29 mouse cellular contexts compared by ENCODE assay signal in the genomic region with DNA sequence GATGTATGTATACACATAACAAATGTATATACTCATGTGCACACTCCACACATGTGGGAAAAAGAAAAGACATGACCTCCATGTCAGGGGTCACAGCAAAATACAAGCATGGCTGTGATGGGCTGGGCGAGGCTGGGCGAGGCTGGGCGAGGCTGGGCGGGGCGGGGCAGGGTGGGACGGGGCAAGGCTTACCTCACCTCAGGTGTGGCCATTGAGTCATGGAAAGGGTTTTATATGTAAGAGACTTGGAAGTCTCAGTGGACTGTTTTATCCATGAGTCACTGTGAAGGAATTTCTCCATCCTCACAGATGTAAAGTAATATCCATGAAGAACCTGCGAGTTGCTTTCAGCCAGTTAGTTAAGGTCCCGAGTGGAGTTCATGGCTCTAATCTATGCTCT. TPM values are rescaled to one million over a fixed set of nuclear protein-coding genes. Genes with fewer than 3 reads are reported as not detected.
DNase-seq lines count a peak whose midpoint lies in the region; ATAC-seq and TF ChIP-seq lines count a peak whose summit lies in the region.
"Had no signal": no experiment of that assay in that cellular context is flagged by ENCODE, and none has a peak within 500 bp of the region (broad histone marks: within the 10 kb centered on the region; RNA-seq: fewer than 3 reads in every experiment).

No protein-coding gene starts in this region.

- peaks cover 10% of the 10 kb centered on the region for H3K36me3 ChIP-seq in embryonic facial prominence, embryonic 14.5 days (ENCODE audit: control insufficient read depth, insufficient read depth, low read length)
- peaks cover 38% of the 10 kb centered on the region for H3K36me3 ChIP-seq in embryonic facial prominence, embryonic 10.5 days (replicated peaks)
- H3K36me3 ChIP-seq in myocyte (ENCODE audit: control insufficient read depth, insufficient read depth), result no peaks in the 10 kb centered on the region

- H3K9me3 ChIP-seq in embryonic facial prominence, embryonic 14.5 days (ENCODE audit: control insufficient read depth, low read length), result no peaks in the 10 kb centered on the region
- no peaks in the 10 kb centered on the region for H3K9me3 ChIP-seq in embryonic facial prominence, embryonic 10.5 days
- H3K9me3 ChIP-seq: heart, embryonic 10.5 days; heart, embryonic 15.5 days; hindbrain, embryonic 12.5 days; limb, embryonic 15.5 days; midbrain, embryonic 10.5 days; midbrain, embryonic 15.5 days; neural tube, embryonic 12.5 days had no signal

- H3K27me3 ChIP-seq in embryonic facial prominence, embryonic 14.5 days (replicated peaks; ENCODE audit: control insufficient read depth, insufficient read depth, low read length), result no peaks in the 10 kb centered on the region
- H3K27me3 ChIP-seq in embryonic facial prominence, embryonic 10.5 days (replicated peaks; ENCODE audit: low read depth, poor library complexity, severe bottlenecking), result no peaks in the 10 kb centered on the region
- H3K27me3 ChIP-seq in myocyte (ENCODE audit: control insufficient read depth, insufficient read depth, insufficient read length), result no peaks in the 10 kb centered on the region
- H3K27me3 ChIP-seq: heart, embryonic 15.5 days; hindbrain, embryonic 12.5 days; limb, embryonic 15.5 days; midbrain, embryonic 15.5 days; neural tube, embryonic 12.5 days had no signal

- no peak overlapping the region for H3K4me2 ChIP-seq in embryonic facial prominence, embryonic 14.5 days (ENCODE audit: low read depth, low read length)
- peak overlapping the region; percentile 49 for H3K4me2 ChIP-seq in myocyte (ENCODE audit: low read depth)
- H3K4me2 ChIP-seq: heart, embryonic 15.5 days; hindbrain, embryonic 12.5 days; limb, embryonic 15.5 days; midbrain, embryonic 15.5 days; neural tube, embryonic 12.5 days had no signal

- no peak overlapping the region for H3ac ChIP-seq in myocyte (ENCODE audit: control insufficient read depth, insufficient read length)

- no peak for ATAC-seq in embryonic facial prominence, embryonic 14.5 days (ENCODE audit: low read depth)
- ATAC-seq: CD4-positive, CD25-positive, alpha-beta regulatory T cell, adult 4 months; forebrain, embryonic 14.5 days; hindbrain, postnatal 0 days; midbrain, embryonic 15.5 days had no signal

- peak; percentile 15 for DNase-seq in embryonic facial prominence, embryonic 14.5 days (ENCODE audit: low spot score)
- no peak for DNase-seq in embryonic facial prominence, embryonic 10.5 days (ENCODE audit: low spot score)
- peak; percentile 40 for DNase-seq in ZHBTc4 (ENCODE audit: low read depth, low spot score)
- DNase-seq in cerebellum, adult 8-10 months, result no peak
- DNase-seq in lung, postnatal 25 days (ENCODE audit: low spot score), result no peak
- no peak for DNase-seq in cerebellum, adult 11 months
- DNase-seq: adrenal gland, postnatal 14 days; cerebellum, adult 18-20 months; cerebellum, postnatal 14 days; gastrocnemius, postnatal 25 days; heart, adult 11 months; kidney, adult 18-20 months; kidney, postnatal 36 days; lung, adult 2 months; lung, postnatal 14 days; right cerebral cortex, postnatal 4 days had no signal

- H3K79me2 ChIP-seq in myocyte (ENCODE audit: control insufficient read depth, insufficient read depth), result no peaks in the 10 kb centered on the region

- no peak overlapping the region for H3K27ac ChIP-seq in embryonic facial prominence, embryonic 14.5 days (replicated peaks; ENCODE audit: low read depth, low read length)
- H3K27ac ChIP-seq in embryonic facial prominence, embryonic 10.5 days (replicated peaks), result no peak overlapping the region
- H3K27ac ChIP-seq: heart, embryonic 10.5 days; heart, embryonic 15.5 days; hindbrain, embryonic 12.5 days; hindbrain, postnatal 0 days; layer of hippocampus, adult 2 months; limb, embryonic 15.5 days; liver, embryonic 14.5 days; midbrain, embryonic 10.5 days; midbrain, embryonic 15.5 days; neural tube, embryonic 12.5 days had no signal

- H3K9ac ChIP-seq in embryonic facial prominence, embryonic 14.5 days (ENCODE audit: low read depth, low read length), result no peak overlapping the region
- H3K9ac ChIP-seq: heart, embryonic 15.5 days; hindbrain, embryonic 12.5 days; limb, embryonic 15.5 days; liver, embryonic 14.5 days; midbrain, embryonic 15.5 days; neural tube, embryonic 12.5 days had no signal

- TF ChIP-seq POLR2A in myocyte (IDR thresholded peaks at IDR 0.05; ENCODE audit: insufficient read length, low read depth), result no peak

- no peak overlapping the region for H3K4me3 ChIP-seq in embryonic facial prominence, embryonic 14.5 days (ENCODE audit: low read depth, low read length)
- no peak overlapping the region for H3K4me3 ChIP-seq in embryonic facial prominence, embryonic 10.5 days
- no peak overlapping the region for H3K4me3 ChIP-seq in myocyte
- H3K4me3 ChIP-seq: heart, embryonic 10.5 days; heart, embryonic 15.5 days; hindbrain, embryonic 12.5 days; layer of hippocampus, adult 2 months; limb, embryonic 15.5 days; midbrain, embryonic 10.5 days; midbrain, embryonic 15.5 days; neural tube, embryonic 12.5 days had no signal

- no peaks in the 10 kb centered on the region for H3K4me1 ChIP-seq in embryonic facial prominence, embryonic 14.5 days (ENCODE audit: control insufficient read depth, insufficient read depth, low read length)
- no peaks in the 10 kb centered on the region for H3K4me1 ChIP-seq in embryonic facial prominence, embryonic 10.5 days
- H3K4me1 ChIP-seq: heart, embryonic 10.5 days; heart, embryonic 15.5 days; hindbrain, embryonic 12.5 days; limb, embryonic 15.5 days; midbrain, embryonic 10.5 days; midbrain, embryonic 15.5 days; neural tube, embryonic 12.5 days had no signal

- 78% methylated on average over 8 of the region's 8 CpGs for WGBS in embryonic facial prominence, embryonic 14.5 days
- 96% methylated on average over 8 of the region's 8 CpGs for WGBS in embryonic facial prominence, embryonic 10.5 days

TF ChIP-seq in myocyte, 11 proteins besides CTCF, POLR2A, EP300 and RAD21:
- TF ChIP-seq SRF (IDR thresholded peaks at IDR 0.05; ENCODE audit: control insufficient read depth, insufficient read length, low read depth) (no peak), REST (IDR thresholded peaks at IDR 0.05; ENCODE audit: insufficient read depth, insufficient read length) (no peak), MYOG (IDR thresholded peaks at IDR 0.05; ENCODE audit: control insufficient read depth in 1 of 3, insufficient read depth in 1 of 3, insufficient read length in 2 of 3, low read depth in 2 of 3) (no peak), CEBPB (IDR thresholded peaks at IDR 0.05; ENCODE audit: insufficient read depth, poor library complexity, severe bottlenecking) (no peak), MAX (IDR thresholded peaks at IDR 0.05; ENCODE audit: low read depth) (no peak), TCF12 (IDR thresholded peaks at IDR 0.05; ENCODE audit: insufficient read depth, poor library complexity, severe bottlenecking) (no peak), POLR2AphosphoS2 (IDR thresholded peaks at IDR 0.05; ENCODE audit: insufficient read length, low read depth) (no peak)
TF ChIP-seq in myocyte: peak in this region for 0.

RNA-seq across cellular contexts. Expression of gene Strn3, which starts 30.1 kb away (rescaled TPM):
- 68.8 and 70.2 TPM in 2 replicates for polyA plus RNA-seq in embryonic facial prominence, embryonic 14.5 days (2014; fragmentation: Nextera tagmentation; extraction: Ambion mirVana)
- 39.3 and 41.3 TPM in 2 replicates for polyA plus RNA-seq in embryonic facial prominence, embryonic 10.5 days (2016; fragmentation: Nextera tagmentation; extraction: Ambion mirVana)
- polyA plus RNA-seq in myocyte (2012; fragmentation: generic; extraction: Trizol), result 31.3 TPM

RNA-seq across cellular contexts. Expression of gene Ap4s1, which starts 31.0 kb away (rescaled TPM):
- 29.7 and 35.8 TPM in 2 replicates for polyA plus RNA-seq in embryonic facial prominence, embryonic 14.5 days (2014; fragmentation: Nextera tagmentation; extraction: Ambion mirVana)
- 35.3 and 35.8 TPM in 2 replicates for polyA plus RNA-seq in embryonic facial prominence, embryonic 10.5 days (2016; fragmentation: Nextera tagmentation; extraction: Ambion mirVana)
- 12.4 TPM for polyA plus RNA-seq in myocyte (2012; fragmentation: generic; extraction: Trizol)

Comparison
In these comparisons a context has a peak if more than half of its experiments do, and no peak if none do; other contexts are left out.
1. DNase-seq: peak in embryonic facial prominence, embryonic 14.5 days (single experiment) and ZHBTc4 (single experiment); none in embryonic facial prominence, embryonic 10.5 days (single experiment), cerebellum, adult 8-10 months (single experiment), lung, postnatal 25 days (single experiment) and cerebellum, adult 11 months (single experiment).